Mouse (Mus musculus): Measurements from ENCODE around the gene Trcg1.

Trcg1 gene

DNA sequence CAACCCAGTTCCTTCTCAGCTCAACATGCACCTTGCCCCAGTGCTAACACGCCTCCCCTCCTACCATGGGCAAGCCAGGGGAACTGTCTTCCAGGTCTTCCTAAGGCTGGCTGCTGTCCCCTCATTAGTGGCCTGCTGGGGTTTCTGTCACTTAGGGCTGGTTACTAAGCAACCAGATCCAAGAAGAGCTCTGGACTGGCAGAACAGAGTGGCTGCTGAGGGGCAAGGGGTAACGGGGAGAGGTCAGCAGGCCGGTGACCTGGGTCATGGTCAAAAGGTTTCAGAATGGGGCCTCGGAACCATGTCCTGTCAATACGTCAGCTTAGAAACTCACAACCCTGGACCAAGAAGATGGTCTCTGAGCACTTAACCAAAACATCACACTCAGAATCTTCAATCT lies 31.1 kb downstream of the Trcg1 start:
- DNase-seq: no peak

DNA sequence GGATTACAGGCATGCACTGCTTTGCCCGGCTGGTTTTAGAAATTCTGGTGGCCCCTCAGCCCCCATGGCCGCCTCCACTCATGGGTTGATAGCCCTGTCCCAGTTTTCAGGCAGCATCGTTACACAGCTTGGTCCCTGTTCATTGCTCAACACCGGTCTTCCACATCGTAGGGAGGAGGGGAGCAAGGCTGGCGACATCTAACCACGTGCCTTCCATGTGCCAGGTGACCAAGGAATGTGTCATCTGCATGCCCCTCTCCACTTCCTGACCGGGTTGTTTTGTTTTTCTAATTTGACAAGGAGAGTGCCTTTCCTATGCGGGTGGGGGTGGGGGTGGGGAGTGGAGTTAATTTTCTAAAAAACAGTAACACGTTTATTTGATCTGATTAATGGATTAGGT lies 31.7 kb downstream of the Trcg1 start:
- DNase-seq: no peak

DNA sequence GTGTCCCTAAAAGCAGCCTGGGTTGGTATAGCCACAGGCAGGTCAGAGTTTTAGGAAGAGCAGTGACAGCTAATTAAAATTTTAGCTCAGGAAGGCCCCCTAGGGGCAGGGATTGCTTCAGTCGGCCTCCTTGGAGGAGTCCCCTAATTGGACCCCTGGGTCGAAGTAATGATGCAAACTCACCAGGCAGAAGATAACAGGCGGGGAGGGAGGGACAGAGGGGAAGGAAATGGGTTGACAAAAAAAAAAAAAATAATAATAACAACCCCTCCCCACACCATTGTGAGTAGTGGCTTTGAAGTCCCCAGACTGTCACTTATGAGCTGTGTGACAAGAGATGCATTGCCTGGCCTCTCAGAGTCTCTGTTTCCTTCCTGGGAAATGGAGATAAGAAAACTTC lies 32.2 kb downstream of the Trcg1 start:
- no peak for DNase-seq

DNA sequence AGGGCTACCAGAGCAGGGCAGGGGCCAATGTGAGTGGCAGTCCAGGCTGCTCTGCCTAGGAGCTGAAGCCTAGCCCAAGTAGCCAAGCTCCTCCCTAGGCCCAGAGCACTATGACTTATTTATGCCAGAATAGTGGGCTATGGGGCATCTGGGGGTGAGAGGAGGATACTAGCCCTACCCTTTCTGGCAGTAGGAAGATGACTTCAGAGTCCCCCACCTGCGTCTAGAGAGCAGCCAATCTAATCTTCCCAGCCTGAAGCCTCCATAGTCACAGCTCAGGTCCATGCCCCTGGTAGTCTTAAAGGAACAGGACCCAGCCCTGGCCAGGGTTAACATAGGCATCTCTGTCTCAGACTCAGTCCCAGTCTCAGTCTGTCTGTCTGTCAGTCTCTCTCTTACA lies 33.0 kb downstream of the Trcg1 start:
- DNase-seq: no peak

DNA sequence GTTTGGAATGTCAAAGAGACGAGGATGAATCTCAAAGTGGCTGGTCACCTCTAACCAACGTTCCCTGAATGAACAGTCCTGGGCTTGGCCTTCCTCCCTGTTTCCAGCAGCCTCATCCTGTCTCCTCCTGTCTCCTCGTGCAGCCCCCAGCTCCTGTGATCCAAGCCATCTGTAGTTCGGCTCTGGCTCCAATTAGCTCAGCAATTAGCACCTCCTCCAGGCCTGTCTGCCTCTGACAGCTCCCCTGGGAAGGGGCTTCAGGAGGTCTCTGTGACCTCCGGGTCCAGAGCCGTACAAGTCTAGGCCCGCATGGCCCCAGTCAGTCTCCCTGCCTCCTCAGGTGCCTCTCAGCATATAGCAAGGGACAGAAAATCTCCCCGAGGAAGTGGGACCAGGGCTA lies 34.0 kb downstream of the Trcg1 start:
- no peak for DNase-seq

DNA sequence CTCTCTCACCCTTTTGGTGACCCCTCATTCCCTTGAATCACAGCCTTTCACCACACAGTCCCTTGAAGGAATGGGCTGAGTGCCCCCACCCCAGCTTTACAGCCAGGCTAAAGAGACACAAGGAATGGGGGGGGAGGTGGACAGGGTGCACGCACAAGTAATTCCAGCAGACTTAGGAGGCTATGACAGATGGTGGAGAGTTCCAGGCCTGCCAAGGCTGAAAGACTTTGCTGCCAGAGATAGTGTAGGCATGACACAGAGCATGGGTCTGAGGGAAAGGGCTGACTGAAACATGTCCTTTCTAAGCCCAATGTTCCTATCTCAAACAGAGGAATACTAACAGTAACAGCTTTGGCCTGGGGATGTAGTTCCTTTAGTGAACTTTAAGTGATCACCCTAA lies 34.7 kb downstream of the Trcg1 start:
- DNase-seq: no peak

DNA sequence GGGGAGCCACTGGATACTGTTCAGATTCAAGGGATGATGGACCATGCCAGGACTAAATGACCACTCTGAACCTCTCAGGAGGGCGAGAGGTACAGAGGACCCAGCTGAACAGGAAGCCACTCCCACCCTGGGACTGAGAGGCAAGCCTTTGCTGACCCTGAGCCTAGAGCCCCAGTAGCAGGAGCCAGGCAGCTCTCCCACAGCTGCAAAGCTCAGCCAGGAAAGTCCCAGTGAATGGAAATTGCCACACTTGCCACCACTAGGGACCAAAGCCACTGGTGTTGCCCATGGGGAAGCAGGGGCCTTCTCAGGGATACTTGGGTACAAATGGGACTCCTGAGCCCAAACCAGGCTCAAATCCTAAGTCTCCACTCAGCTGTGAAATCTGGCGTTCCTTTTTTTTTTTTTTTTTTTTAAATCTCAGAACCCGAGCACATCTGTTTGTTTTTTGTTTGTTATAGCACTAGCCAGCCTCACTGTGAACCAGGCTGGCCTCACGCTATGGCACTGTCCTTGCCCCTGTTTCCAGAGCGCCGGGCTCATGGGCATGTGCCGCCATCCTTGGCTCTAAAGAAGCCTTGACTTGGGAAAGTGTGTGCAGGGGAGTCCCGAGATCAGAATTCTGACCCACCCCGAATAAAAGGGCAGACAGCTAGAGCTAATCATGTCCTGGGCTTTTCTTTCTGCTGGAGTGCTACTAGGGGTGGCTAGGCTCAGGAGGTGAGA lies 35.6 kb downstream of the Trcg1 start:
- no peak for DNase-seq

DNA sequence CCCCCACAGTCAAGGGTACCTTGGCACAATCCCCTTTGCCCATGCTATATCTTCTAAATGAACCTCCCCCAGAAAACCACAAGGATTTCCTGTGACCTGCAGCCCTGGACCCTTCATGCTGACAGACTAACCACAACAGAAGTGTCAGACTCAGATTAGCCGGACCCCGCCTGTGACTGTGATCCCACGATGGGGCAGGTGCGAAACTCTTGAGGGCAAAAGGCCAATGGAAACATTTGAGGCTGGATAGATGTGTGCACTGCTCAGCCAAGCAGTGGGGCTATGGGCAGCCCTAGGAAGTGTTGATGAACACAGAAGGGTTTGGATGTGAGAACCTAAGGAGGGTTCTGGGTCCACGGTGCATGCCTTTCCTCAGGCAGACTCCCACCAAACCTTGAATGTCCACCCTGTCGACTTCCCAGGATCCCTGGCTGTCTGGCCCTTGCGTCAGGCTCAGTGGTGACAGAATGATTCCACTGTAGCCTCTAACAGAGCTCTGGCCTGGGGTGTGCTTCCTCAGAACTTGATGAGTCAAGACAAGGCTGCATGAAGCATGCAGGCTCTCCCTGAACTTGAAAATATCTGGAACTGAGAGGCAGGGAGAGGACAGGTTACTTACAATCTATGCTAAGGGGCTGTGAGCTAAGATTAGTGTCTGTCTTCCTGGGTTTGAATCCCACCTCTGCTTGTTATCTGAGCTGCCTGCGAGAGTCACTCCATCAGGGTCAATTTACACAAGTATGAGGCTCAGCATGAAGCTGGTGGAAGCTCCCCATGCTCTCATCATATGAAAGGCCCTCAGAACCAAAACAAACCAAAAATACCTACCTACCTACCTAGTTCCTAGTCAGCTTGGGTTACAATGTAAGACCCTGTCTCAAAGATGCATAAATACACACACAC lies 36.8 kb downstream of the Trcg1 start:
- DNase-seq: no peak

DNA sequence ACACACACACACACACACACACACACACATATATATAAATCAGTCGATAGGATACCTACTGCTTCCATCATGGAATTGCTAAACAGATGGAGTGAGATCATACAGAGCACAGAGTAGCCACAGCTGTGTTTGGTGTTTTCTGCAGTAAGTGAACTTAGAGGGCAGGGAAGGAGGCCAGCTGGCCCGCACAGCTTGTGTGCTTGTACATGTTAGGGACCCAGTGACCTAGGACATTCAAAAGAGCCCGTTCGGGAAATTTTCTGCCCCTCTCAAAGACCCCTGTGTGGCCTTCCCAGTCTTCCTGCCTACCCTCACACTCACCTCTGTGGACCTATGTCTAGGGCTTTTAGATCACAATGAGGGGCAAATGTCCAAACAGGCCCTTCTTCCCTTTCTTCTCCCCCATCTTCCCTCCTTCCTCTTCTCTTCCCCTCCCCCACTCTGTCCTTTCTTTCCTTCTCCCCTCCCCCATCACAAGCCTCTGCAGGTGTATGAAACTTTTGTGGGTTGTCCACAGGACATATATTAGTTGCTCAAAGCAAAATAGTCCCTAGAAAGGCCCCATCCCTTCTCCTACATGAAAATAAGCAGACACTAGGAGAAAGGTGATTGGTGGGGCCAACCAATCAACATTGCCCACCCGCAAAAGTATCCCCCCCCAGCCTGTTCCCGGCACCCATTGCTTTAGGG lies 37.6 kb downstream of the Trcg1 start:
- no peak for DNase-seq

DNA sequence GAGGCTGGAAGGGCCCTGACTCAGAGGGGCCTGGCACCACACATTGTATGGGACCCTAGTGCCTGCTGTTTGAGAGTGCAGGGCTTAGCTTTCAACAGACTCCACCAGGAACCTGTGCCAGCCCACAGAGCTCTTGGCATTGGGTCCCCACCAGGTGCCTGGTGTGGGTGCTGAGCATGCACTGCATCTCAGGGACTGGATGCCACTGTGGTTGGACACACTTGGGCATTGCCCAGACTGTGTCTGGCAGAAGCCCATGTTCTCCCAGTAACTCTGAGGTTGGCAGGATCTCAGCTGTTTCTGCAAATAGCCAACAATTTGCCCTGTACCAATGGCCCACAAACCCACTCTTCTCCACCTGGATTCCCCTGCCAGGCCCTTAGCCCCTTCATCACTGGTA lies 40.0 kb downstream of the Trcg1 start:
- no peak for DNase-seq

DNA sequence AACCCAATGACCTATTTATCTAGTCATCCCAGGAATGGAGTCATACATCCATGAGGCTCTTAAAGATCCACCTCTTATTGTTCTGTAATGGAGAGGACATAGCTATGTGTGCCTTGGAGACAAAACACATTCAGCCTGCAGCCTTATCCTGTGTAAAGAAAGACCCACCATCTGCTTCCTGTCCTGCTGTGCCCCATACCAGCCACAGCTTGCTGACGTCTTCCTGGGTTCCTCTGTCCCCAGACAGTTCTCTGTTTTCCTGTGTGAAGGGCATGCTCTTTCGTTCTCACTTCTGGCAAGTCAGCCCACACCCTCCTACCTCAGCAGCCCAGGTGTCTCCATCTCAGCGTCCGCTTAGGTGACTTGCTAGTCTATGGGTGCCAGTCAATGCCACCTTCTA lies 41.9 kb downstream of the Trcg1 start:
- no peak for DNase-seq

DNA sequence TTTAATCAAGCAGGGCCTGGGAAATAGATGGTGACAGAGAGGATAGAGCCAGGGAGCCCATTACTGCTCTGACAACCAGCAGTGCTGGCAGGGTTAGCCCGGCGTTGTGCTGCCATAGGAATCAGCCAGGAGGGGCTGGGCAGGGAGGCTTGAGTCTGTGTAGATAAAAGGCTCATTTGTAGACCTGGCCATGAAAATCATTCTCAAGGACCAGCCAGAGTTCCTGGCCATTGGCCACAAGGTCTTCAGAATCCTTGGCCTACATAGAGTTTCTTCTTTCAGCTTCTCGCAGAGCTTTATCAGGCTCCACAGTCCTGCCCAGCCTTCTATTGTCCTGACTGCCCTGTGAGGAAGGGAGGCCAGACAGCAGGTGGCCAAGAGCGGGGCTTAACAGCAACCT lies 43.1 kb downstream of the Trcg1 start:
- no peak for DNase-seq

DNA sequence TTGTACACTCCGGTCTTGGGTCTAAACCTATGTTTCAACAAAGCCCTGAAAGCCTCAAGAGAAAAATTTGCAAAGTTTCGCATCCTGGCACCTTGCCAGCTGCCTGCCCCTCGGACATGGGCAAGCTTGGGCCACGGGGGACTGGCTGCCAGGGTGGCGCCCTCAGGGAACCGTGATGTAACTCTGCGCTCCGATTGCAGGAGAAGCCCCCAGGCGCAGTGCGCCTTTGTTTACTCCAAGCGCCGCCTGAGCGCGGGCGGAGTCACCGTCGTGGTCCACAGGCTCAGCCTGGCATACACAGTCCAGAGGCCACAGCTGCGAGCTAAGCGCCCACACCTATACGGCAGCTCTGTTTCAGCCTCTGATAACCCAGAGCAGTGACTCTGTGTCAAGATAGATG lies 45.2 kb downstream of the Trcg1 start:
- peak; percentile 24 for DNase-seq

DNA sequence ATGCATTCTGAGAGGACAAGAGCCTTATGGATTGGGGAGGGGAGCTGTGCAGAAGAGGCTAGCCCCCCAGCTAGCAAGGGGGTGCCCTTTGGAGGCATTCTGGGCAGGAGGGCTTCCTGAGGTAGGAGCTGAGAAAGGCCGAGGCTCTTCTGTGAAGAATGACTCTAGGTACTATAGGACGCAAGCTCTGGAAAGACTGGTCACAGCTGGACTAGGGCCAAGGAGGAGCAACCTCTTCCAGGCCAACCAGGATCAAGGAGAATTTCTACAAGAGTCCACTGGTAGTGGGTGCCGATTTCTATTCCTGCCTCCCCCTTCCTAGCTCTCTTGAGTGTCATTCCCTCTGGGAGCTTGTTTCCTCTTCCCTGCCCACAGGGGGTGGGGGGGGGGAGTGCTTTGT lies 46.3 kb downstream of the Trcg1 start:
- DNase-seq: no peak

DNA sequence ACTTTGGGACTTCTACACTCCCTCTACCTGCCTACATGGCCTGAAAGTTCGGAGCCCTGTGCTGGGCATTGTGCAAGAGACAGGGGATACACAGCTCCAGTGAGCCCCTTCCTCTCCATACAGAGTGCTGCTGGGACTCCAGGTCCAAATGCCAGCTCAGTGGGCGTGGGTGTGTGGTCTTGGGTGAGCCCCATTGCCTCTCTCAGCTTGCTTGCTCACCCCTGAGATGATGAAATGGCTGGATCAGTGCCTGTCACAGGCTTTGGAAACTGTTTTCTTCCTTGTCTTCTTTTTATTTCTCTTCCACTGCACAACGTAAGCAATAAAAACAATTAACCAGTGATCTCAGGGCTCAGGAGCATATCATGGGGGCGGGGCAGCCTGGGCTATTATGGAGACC lies 47.0 kb downstream of the Trcg1 start:
- no peak for DNase-seq

DNA sequence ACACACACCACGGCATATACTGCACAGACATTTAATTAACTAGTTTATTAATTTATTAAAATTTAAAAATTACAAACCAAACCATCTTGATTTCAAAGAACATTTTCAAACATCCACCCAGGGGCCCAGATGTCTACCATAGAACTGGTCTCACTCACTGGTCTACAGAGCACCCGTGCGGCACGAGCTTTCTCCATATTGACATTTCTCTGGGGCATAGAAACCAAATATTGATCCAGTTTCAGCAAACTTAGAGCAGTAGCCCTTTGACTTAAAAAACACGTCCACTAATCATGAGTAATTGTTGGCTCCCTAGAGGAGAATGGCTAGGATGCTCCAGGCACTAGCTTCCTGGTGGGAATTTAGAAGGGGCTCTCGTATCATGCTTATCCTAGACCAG lies 50.8 kb downstream of the Trcg1 start:
- DNase-seq: no peak

DNA sequence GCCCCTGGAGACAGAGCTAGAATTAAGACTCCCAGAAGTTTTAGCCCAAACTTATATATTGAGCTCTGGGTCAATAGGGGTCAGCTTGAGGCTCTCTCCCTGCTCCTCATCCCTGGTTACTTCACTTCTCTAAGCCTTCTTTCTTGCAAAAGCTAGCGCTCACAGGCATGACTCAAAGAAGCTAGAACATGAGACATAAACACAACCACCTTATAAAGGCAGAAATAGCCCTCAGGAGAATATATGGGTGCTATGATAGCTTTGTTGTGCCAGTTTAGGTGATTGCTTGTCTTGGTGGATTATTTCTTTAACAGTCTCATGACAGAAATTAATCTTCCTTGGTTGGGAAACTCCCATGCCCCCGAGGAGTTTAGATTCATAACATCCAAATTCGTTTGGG lies 58.5 kb downstream of the Trcg1 start:
- no peak for DNase-seq

DNA sequence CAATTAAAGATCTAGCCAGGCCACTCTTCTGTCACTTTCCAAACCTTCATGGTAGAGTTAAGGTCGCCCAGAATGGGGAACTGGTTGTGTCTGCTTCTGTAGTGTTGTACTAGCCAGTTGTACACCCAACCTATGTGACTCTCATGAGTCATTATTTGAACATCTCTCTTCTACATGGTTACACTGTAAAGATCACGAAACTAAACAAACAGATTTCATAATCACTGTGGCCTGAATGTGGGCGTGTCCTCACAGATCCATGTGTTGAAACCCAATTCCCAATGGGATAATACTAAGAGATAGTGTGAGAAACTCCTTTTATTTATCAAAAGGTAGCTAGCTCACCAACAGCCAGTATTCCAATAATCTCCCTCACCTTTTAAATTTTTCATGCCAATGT lies 59.3 kb downstream of the Trcg1 start:
- DNase-seq: no peak

DNA sequence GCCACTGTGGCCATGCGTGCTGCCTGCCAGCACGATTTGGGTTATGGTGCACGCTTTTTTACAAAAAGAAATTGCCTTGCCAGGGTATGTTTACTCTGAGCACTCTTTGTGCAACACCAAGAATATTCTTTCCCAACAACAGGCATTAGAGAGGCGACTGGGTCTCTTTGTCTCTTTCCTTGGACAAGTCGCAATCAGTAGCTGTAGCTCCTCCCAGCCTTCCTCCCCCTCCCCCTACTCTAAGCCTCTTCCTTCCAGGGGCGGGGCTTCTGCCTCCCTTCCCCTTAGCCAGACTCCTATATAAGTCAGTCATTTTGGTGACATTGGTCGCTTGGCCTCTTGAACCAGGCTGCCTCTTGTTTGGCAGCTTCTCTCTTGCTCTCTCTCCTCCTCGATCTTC lies 59.9 kb downstream of the Trcg1 start:
- DNase-seq: no peak

DNA sequence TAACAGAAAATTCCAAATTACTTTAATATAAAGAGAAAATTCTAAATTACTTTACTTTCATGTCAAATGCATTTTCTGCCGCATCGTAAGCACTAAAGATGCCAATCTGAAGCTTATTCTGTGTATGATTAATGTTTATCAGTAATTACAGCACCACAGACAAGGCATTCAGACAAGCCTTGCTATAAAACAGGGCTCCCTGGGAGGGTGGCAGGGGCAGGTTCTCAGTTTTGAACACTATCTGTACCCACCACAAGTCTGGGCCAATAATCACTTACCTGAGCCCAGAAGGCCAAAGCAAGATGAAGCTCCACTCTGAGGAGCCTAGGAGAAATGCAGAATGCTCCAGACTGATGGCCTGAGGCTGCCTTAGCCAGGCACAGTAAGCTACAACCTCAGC lies 61.6 kb downstream of the Trcg1 start:
- no peak for DNase-seq
